Mouse (Mus musculus) adrenal gland (tissue): ENCODE results near the gene Zfp74.
"Not testable (repeated sequence)": the region's sequence is repeated elsewhere in the genome, so short reads cannot be mapped to it uniquely, and the experiment has no call there.

Experiments
- intact Hi-C: fragments of 180-260 bp; cut with DNase I; formaldehyde crosslinking; loops from one replicate; pipeline ENCODE4 v1.15.1; 2025
- long read RNA-seq, 2 experiments: library from polyadenylated mRNA; unstranded; transcript quantifications; one replicate each; pipeline ENCODE4 v2.0.0; 2020; ENCODE audit warnings: borderline replicate concordance in 1 of 2; ENCODE audit not compliant: insufficient replicate concordance in 1 of 2

The Zfp74 gene
- long read RNA-seq, experiment 1, partial matches to known transcripts: 1 of 7 reads
- long read RNA-seq, experiment 1, other reads (novel, unspliced or antisense): 6 of 7 reads
- long read RNA-seq, experiment 2, partial matches to known transcripts: 1 of 6 reads
- long read RNA-seq, experiment 2, other reads (novel, unspliced or antisense): 5 of 6 reads

DNA sequence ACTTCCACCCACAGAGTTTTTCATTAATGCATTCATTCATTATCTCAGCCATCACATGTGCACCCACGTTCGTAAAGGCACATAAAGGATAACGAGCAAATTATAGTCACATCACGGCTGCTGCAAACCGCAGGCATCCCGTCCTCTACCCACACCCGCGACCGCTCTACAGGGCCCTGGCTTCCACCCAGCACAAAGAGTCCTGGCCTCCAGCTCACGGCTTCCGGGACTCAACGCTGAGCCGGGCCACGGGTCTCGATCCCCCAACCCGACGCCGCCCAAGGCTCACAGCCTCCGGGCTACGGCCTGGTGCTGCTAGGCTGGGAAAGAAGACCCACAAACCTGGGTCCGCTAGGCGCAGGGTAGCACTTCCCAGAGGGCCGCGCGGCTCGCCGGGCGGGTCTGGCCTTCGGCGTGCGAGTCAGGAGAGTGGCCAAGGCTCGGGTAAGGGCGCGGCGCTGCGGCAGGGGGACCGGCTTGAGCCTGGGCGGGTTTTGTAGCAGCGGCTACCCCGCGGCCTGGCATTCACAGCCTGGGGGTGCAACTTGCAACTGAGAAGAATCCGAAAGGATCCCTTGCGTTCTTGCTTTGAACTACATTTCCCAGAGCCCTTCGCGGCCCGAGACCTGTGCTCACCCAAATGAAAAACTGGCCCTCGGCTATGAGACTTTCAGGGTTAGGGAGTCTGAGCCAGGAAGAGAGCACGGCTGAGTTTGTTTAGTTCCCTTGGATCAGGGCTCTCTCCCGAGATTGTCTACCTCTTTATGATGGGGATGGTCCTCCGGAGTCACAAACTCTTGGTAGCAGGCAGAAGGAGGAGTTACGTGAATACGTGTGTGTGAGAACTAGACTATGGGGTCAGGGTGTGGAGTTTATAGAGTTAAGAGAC is at the start of gene Zfp74:
TSS of gene Zfp74 (minus strand) at position 577 of the 889 bp plus-strand sequence.
- intact Hi-C loops: loop anchor here (10.0 kb wide), 1 partner anchor 211 kb away; the partner anchor contains the start of gene Zfp146

DNA sequence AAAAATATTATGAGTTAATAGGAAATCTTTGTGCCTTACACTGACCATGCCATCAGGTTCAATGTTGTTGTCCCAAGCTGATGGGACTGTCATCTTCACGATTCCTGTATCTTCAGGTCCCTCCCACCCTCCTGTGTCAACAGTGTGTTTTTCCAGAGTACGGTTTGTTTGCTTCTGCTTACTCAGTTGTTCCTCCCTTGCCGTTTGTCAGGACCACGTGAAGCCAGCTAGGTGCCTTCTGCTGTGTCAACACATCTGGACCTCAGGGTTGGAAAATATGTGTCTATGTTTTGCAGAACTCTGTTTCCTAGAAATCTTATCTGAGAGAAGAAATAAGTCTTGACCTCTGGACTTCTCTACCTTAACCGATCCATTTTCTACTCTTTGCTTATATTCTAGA is 46.7 kb upstream of the Zfp74 start:
- intact Hi-C loops: no loop called here

DNA sequence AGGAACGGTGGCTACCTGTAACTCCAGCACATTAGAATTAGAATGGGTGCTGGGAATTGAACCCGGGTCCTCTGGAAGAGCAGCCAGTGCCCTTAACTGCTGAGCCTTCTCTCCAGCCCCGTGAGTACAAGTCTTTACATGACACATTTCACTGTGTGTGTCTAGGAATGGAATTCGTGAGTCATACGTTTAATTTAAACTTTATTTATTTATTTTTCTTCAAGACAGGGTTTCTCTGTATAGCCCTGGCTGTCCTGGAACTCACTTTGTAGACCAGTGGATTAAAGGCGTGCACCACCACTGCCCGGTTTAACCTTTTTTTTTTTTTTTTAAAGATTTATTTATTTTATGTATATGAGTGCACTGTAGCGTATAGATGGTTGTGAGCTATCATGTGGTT is 41.2 kb upstream of the Zfp74 start:
- intact Hi-C loops: no loop called here

DNA sequence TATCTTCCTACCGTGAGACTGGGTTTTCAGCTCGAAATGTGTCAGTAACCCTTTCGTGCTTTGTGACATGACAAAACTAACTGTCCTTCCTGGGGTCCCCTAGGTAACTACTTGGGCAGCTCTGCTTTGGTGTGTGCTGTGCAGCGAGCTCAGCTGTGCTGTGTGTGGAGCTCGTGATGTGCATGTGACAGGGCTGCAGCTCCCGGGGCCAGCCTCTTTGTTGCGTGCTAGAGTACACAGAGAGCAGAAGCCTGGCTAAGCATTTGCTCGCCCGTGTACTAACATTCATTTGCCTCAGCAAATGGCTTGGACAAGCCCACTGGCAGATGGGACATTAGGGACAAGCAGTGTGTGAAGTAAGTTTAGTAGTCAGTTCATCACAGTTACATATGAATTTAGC is 39.5 kb upstream of the Zfp74 start:
- intact Hi-C loops: no loop called here

DNA sequence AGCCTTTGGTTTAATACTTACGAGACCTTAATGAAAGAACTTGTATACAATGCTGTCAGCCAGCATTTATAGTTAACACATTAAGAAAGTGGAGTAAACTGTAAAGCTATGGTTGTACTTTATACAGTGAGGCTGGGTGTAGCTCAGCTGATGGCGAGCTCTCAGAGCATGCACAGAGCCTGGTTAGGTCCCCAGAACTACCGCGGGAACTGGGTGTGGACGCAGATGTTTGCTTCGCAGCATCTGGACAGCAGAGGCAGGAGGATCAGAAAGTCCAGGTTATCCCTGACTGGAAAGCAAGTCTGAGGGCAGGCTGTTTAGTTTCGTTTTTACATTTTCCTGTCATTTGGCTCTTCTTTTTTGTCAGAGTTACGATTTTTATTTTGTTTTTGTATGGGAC is 38.8 kb upstream of the Zfp74 start:
- intact Hi-C loops: no loop called here

DNA sequence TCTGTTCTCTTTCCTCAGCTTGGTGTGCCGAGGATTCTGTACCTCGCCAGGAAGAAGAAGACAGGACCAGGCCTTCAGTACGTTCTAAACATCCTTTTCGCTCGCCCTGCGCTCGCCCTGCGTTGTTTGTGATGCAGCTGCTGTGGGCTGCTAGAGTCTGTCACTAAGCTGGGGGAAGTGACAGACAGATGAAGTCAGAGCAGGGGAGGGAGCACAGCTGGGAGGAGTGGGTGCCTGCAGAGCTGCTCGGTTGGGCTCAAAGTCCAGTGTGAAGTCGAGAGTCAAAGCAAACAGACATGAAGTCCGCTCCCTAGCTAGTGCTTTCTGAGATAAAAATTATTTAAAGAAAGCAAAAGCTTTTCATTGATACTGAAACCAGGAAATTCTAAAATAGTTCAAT is 35.1 kb upstream of the Zfp74 start:
- intact Hi-C loops: no loop called here

DNA sequence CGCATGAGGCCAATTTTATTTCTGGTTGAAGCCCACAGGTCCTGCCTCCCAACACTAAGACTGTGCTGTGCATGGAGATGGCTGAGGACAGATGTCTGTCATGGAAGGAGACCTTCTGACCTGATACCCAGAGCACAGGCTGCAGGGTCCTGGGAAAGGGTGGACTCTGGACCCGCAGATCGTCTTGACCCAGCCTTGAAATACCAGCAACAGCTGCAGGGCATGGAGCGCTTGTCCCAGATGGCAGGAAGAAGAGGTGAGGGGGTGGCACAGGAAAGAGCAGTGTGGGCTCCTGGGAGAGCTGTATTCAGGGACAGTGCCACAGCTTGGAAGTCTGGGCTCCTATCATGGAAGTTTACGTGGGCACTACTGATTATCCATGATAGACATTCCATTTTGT is 33.7 kb upstream of the Zfp74 start:
- intact Hi-C loops: no loop called here

DNA sequence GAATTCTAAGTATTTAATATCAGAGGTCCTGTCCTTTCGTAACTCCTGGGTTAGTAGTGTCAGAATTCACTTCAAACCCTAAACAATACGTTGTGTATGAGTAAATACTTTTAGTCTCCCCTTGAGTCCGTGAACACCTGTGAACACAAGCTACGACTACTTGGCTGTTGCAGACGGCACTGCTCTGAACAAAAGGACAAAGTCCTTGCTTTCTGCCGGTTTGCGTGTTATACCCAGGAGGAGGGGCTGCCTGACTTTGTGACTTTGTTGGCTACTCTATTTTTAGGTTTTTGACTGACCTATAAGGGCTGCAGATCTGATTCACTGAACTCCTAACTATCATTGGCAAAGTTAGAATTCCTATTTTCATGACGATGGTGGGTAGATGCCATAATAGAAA is 32.2 kb upstream of the Zfp74 start:
- intact Hi-C loops: no loop called here

DNA sequence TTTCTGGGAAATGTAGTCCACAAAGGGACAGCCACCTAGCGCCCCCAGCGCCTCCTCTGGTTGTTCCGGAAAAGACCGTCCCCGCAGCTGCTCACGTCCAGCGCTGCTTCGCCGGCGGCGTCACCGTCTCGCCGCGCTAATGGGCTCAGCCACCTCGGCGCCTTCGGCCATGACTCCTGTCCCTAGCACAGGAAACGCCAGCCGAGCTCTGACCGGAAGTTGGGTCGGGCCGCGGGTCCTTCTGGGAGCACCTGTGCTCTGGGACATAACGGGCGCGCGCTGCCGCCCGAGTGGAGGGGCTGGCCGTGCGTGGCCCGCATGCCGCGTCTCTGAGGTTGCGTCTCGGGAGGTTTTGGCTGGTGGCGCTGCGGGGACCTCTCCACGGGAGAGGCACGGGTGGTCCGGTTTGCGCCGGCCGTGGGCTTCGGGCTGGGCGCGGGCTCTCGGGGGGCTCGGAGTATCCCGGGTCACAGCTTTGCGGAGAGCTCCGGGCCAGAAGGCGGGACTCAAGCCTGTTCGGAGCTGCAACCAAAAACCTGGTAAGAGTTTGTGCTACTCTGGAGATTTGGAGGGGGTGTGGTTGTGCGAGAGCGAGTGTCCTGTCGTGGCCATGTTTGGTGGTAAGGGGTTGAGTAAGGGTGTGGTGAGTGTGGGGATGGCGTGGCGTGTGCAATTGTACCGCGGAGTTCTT is 29.9 kb upstream of the Zfp74 start, which contains the start of gene Zfp568:
TSS of gene Zfp568 (plus strand) at position 266 of the 691 bp plus-strand sequence.
- intact Hi-C loops: no loop called here

DNA sequence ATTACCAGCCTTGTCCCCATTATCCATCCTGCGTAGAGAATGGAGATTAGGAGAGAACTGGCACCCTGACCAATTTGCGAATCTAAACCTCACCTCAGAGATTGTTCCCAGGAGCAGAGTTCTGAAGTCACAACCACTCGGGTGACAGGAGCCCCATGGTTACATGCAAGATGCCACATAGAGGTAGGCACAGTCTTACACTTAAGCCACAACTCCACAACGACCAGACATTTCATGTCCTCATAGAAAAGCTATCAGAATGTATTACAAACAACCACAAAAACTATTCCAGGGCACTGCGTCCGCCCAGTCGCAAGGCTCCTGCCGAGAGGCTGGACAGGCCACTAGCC is 29.4 kb upstream of the Zfp74 start:
- intact Hi-C loops: no loop called here

DNA sequence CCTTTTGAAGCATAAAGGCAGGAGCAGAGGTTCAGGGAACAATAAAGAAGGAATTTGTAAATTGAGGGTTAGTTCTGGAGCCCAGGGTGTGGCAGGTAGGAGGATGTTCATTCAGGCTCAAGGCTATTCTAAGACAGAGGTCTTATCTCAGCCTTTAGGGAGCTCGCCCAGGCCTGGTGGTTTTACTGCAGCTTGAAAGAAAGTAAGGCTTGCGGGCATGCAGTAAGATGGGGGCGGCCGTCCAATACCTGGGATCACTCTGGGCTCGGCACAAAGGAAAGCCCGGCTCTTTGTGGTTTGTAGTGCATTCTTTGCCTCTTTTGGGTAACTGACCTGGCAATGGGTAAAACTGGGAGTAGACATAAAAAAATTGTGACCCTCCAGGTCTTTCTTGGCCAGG is 29.0 kb upstream of the Zfp74 start:
- intact Hi-C loops: no loop called here

DNA sequence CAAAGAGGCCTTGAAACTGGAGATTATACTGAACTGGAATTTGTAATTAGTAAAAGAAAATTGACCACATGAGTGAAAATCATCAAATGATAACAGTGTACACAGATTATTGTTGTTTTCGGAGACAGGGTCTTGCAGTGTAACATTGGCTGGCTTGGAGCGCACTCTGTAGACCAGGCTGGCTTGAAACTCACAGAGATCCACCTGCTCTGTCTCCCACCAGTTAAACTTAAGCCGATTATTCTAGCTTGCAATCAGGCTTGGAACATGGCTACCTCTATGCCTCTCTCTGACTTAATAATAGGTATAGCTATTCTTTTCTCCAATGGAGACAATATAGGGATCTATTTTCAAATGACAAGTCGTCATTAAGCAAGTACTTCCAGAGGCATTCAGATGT is 28.5 kb upstream of the Zfp74 start:
- intact Hi-C loops: no loop called here

DNA sequence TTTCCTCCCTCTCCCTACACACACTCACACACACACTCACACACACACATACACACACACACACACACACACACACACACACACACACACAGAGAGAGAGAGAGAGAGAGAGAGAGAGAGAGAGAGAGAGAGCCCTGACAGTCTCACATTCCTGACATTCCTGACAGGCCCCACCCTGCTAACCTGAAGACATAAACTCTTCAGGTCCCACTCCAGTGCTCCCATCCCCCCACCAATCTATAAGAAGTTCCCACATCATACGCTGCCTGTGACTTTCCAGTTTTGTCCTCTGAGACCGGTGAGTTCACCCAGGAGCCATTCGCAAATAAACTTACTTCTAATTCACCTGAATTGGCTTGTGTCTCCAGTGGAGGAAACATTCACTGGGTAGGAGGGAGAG is 28.0 kb upstream of the Zfp74 start:
- intact Hi-C loops: no loop called here

DNA sequence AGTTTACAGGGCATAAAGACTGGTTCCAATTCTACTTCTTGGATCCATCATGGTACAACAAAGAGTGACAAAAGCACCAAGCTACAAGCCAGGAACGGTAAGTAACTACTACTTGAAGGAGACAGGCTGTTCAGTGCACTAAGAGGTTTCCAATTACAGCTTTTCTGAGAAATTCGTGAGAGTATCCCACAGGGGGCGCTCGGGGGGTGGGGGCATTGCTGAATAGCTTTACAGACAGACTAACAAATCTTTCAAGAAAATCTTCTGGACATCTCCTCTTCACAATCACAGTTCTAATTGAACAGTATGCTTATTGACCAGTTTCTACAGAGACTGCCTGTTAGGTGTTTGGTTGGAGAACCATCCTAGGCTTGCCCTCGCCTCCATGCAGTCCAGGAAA is 27.6 kb upstream of the Zfp74 start:
- intact Hi-C loops: no loop called here

DNA sequence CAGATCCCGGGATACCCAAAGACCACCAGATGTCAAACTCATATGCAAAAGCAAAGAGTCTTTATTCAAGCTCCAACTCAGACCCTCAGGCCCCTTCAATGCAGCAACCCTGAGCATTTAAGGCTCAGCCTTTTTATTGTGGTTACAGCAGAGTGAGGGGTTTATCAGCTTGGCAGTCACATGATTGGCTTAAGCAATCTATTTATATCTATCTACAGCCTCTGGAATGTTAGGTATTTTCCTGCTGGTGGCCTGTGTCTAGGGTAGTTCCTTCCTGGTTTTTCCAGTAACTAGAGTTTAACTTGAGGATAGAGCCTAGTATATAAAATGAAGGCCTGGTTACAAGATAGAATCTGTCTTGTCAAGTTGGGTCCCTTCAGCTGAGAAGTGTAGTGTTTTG is 26.9 kb upstream of the Zfp74 start:
- intact Hi-C loops: no loop called here

DNA sequence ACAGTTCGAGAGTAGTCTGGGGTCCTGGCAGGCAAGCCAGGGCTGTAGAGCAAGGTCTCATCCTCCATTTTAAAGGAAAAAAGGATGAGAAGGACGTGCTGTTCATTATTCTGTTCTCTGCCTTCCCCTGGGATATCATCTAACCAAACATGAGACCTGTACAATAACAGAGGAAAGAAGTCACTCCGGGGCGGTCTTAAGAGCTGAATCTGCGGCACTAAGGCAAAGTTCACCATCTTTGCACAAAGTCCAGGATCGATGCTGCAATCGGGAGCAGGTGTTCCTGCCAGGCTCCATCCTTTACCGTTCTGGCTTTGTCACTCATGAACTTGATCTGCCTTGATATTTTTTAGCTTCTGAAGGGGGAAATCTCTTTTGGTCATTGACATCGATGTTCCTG is 16.8 kb upstream of the Zfp74 start:
- intact Hi-C loops: no loop called here

DNA sequence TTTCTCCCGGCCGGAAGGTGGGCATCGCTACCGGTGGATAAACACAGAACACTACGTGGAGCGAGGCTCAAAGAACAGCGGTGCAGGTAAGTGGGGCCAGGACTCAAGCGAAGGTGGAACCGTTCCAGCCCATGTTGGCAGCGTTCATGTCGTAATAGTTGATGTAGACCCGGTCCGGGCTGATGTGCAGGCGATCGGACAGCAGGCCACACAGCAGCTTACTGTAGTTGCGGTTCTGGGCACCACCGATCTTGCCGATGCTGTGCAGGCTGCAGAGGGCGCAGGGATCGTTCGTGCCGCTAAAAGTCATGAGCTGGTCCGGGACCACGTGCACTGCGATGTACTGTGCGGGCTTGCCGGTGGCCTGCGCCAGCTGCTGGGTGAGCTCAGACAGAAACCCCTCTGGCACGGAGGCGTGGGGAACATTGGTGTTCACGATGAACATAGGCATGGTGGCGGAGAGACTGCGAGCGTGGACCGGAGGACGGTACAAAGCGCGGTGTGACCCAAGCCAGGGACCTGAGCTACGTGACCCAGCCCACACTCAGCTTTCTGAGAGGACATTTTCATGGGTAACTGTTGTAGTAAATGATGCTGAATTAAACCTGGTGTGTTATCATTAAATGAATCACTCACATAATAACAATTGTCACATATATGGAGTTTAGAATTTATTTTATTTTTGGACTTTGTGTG is 11.4 kb upstream of the Zfp74 start:
- intact Hi-C loops: not testable (repeated sequence)

DNA sequence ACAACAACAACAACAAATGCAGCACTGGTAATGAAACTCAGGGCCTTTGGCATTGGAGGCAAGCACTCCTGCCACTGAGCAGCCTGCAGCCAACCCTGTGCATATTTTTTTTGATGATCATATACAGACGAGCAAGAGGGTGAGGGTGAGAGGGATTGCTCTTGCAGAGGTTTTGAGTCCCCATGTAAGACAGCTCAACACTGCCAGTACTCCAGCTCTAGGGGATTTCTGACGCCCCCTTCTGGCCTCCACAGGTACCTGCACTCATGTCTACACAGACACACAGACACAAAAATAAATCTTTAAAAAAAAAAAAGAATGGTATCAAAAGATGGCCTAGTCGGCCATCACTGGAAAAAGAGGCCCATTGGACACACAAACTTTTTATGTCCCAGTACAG is 5.1 kb upstream of the Zfp74 start:
- intact Hi-C loops: loop anchor here (10.0 kb wide), 1 partner anchor 206 kb away; the partner anchor contains the start of gene Zfp146

DNA sequence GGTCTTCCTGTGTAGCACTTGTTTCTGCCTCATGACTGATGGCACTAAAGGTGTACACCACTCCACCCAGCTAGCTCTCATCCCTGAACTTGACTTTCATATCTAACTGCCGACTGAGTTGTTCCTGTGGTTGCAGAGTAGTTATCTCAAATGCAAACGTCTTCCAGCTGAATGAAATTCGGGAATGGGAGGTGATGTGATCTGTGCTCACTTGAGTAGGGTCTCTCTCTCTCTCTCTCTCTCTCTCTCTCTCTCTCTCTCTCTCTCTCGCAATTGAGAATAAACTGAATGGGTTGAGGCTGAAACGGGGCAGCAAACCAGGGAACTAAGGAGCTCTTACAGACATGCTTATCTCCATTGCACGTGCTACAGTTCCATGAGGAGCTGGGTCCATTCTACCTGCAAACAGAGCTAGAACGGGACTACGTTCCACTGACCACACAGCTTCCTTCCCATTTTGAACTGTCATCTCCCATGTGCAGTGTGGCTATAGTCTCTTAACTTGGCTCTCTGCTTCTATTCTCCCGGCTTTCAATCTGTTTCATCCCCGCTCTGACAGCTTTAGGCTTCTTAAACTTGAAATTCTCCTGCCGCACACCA is 4.3 kb upstream of the Zfp74 start:
- intact Hi-C loops: loop anchor here (10.0 kb wide), 1 partner anchor 207 kb away; the partner anchor contains the start of gene Zfp146

DNA sequence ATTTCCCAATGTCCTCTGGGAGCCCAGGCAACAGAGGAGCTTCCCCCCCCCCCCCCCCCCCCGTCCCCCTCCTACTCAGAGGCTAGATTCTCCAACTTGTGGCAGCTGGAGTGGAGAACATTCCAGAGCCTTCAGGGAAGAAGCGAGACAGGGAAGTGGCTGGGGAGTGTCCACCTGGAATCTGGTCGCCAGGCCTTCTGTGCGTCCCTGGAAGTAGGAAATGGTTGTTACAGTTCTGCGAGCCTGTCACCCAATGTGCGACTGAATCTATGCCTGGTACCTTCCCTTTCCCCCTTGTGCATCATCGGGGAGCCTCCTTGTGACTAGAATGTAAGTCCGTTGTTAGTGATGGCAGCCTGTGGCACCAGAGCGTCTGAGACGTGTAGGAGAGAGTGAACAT is 2.4 kb upstream of the Zfp74 start:
- intact Hi-C loops: loop anchor here (10.0 kb wide), 1 partner anchor 209 kb away; the partner anchor contains the start of gene Zfp146

DNA sequence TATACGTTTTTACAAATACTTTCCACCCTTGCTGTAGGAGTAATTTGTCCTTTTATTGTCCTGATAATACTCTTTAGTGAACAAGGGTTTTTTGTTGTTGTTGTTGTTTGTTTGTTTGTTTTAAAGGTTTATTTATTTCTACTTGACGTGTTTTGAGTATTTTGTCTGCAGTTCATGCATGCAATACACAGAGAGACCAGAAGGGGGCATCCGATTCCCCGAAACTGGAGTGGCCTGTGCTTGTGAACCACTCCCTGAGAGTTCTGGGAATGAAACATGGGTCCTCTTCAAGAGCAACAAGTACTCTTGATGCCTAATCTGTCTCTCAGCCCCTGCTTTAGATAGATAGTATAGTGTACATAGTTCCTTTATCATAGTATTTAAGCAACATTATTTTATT is 842 bp upstream of the Zfp74 start:
- intact Hi-C loops: loop anchor here (10.0 kb wide), 1 partner anchor 210 kb away; the partner anchor contains the start of gene Zfp146
